Mouse (Mus musculus): ENCODE data around the gene Snn. TPM values are rescaled to one million over a fixed set of nuclear protein-coding genes. Genes with fewer than 3 reads are reported as not detected.
A peak's percentile ranks its signal among the peaks of the same experiment; 100 is the strongest.
"Not testable (repeated sequence)": the region's sequence is repeated elsewhere in the genome, so short reads cannot be mapped to it uniquely, and the experiment has no call there.

The Snn gene
- polyA plus RNA-seq (2012; rRNA removed), result 67.2 and 71.2 TPM in 2 replicates

- Histone ChIP-seq H3K4me1 (ENCODE audit: control insufficient read depth, insufficient read depth, low read length) (peaks cover 17% of the 10 kb centered on the region), H3K36me3 (ENCODE audit: control insufficient read depth, insufficient read depth, low read length) (no peaks in the 10 kb centered on the region), H3K27ac (ENCODE audit: insufficient read depth, low read depth, low read length) (no peak within 1 kb of the TSS), H3K27me3 (replicated peaks; ENCODE audit: control insufficient read depth, insufficient read depth, low read length) (no peaks in the 10 kb centered on the region), H3K4me3 (ENCODE audit: insufficient read depth, low read depth, low read length) (no peak within 1 kb of the TSS)
- DNase-seq, result no peak
- TF ChIP-seq CTCF (conservative IDR thresholded peaks at IDR 0.05; ENCODE audit: insufficient read depth, insufficient read length, low read depth, low read length), result no peak
- TF ChIP-seq POLR2A (IDR thresholded peaks at IDR 0.05; ENCODE audit: low read depth, low read length), result no peak
- WGBS, result 96% methylated on average over 4 of the region's 4 CpGs
Measured at GRCm38 (mm10) chr16:11060645-11061044, at the start of gene Snn. Snn (plus strand) TSS chr16:11060945.

- Histone ChIP-seq H3K27me3 (replicated peaks; ENCODE audit: control insufficient read depth, insufficient read depth, low read length) (no peaks in the 10 kb centered on the region), H3K4me3 (ENCODE audit: insufficient read depth, low read depth, low read length) (no peak overlapping the region), H3K36me3 (ENCODE audit: control insufficient read depth, insufficient read depth, low read length) (no peaks in the 10 kb centered on the region), H3K4me1 (ENCODE audit: control insufficient read depth, insufficient read depth, low read length) (peaks cover 9% of the 10 kb centered on the region; the same call in 1 of the 2 replicates), H3K27ac (ENCODE audit: insufficient read depth, low read depth, low read length) (no peak overlapping the region)
- DNase-seq, result no peak
- no peak for TF ChIP-seq CTCF (conservative IDR thresholded peaks at IDR 0.05; ENCODE audit: insufficient read depth, insufficient read length, low read depth, low read length)
- WGBS, result 78% methylated on average over 2 of the region's 2 CpGs
Measured at GRCm38 (mm10) chr16:11011206-11011605, 49.5 kb upstream of the Snn start.

GRCm38 (mm10) chr16:11011939-11012338 lies 48.8 kb upstream of the Snn start:
- no peak for DNase-seq
- peaks cover 9% of the 10 kb centered on the region; the same call in 1 of the 2 replicates for H3K4me1 ChIP-seq (ENCODE audit: control insufficient read depth, insufficient read depth, low read length)
- no peaks in the 10 kb centered on the region for H3K27me3 ChIP-seq (replicated peaks; ENCODE audit: control insufficient read depth, insufficient read depth, low read length)
- H3K36me3 ChIP-seq (ENCODE audit: control insufficient read depth, insufficient read depth, low read length), result no peaks in the 10 kb centered on the region
- WGBS, result 84% methylated on average over 4 of the region's 4 CpGs
- no peak overlapping the region for H3K4me3 ChIP-seq (ENCODE audit: insufficient read depth, low read depth, low read length)
- H3K27ac ChIP-seq (ENCODE audit: insufficient read depth, low read depth, low read length), result no peak overlapping the region
- TF ChIP-seq CTCF (conservative IDR thresholded peaks at IDR 0.05; ENCODE audit: insufficient read depth, insufficient read length, low read depth, low read length) (no peak), POLR2A (IDR thresholded peaks at IDR 0.05; ENCODE audit: low read depth, low read length) (no peak)

- H3K27me3 ChIP-seq (replicated peaks; ENCODE audit: control insufficient read depth, insufficient read depth, low read length), result no peaks in the 10 kb centered on the region
- WGBS, result 53% methylated on average over 11 of the region's 11 CpGs
- H3K4me3 ChIP-seq (ENCODE audit: insufficient read depth, low read depth, low read length), result no peak overlapping the region
- H3K36me3 ChIP-seq (ENCODE audit: control insufficient read depth, insufficient read depth, low read length), result no peaks in the 10 kb centered on the region
- DNase-seq, result peak; percentile 76
- no peak overlapping the region for H3K27ac ChIP-seq (ENCODE audit: insufficient read depth, low read depth, low read length)
- TF ChIP-seq POLR2A (IDR thresholded peaks at IDR 0.05; ENCODE audit: low read depth, low read length) (no peak), CTCF (conservative IDR thresholded peaks at IDR 0.05; ENCODE audit: insufficient read depth, insufficient read length, low read depth, low read length) (no peak)
- H3K4me1 ChIP-seq (ENCODE audit: control insufficient read depth, insufficient read depth, low read length), result peaks cover 9% of the 10 kb centered on the region; the same call in 1 of the 2 replicates
Measured at GRCm38 (mm10) chr16:11012571-11013463, 47.9 kb upstream of the Snn start.

- not testable (repeated sequence) for H3K36me3 ChIP-seq (ENCODE audit: control insufficient read depth, insufficient read depth, low read length); H3K4me3 ChIP-seq (ENCODE audit: insufficient read depth, low read depth, low read length); H3K27me3 ChIP-seq (replicated peaks; ENCODE audit: control insufficient read depth, insufficient read depth, low read length); DNase-seq; H3K27ac ChIP-seq (ENCODE audit: insufficient read depth, low read depth, low read length); H3K4me1 ChIP-seq (ENCODE audit: control insufficient read depth, insufficient read depth, low read length)
- 96% methylated on average over 14 of the region's 19 CpGs for WGBS
Measured at GRCm38 (mm10) chr16:11013464-11014147, 47.1 kb upstream of the Snn start.

- no peak overlapping the region for H3K27ac ChIP-seq (ENCODE audit: insufficient read depth, low read depth, low read length)
- no peak overlapping the region for H3K4me3 ChIP-seq (ENCODE audit: insufficient read depth, low read depth, low read length)
- TF ChIP-seq POLR2A (IDR thresholded peaks at IDR 0.05; ENCODE audit: low read depth, low read length) (no peak), CTCF (conservative IDR thresholded peaks at IDR 0.05; ENCODE audit: insufficient read depth, insufficient read length, low read depth, low read length) (no peak)
- no peaks in the 10 kb centered on the region for H3K36me3 ChIP-seq (ENCODE audit: control insufficient read depth, insufficient read depth, low read length)
- no peaks in the 10 kb centered on the region for H3K27me3 ChIP-seq (replicated peaks; ENCODE audit: control insufficient read depth, insufficient read depth, low read length)
- no peak for DNase-seq
- WGBS, result 75% methylated on average over 3 of the region's 3 CpGs
- peaks cover 9% of the 10 kb centered on the region; the same call in 1 of the 2 replicates for H3K4me1 ChIP-seq (ENCODE audit: control insufficient read depth, insufficient read depth, low read length)
Measured at GRCm38 (mm10) chr16:11014407-11014806, 46.3 kb upstream of the Snn start.

GRCm38 (mm10) chr16:11016353-11016752 lies 44.4 kb upstream of the Snn start:
- peak; percentile 25 for DNase-seq
- TF ChIP-seq POLR2A (IDR thresholded peaks at IDR 0.05; ENCODE audit: low read depth, low read length) (no peak), CTCF (conservative IDR thresholded peaks at IDR 0.05; ENCODE audit: insufficient read depth, insufficient read length, low read depth, low read length) (no peak)
- Histone ChIP-seq H3K4me1 (ENCODE audit: control insufficient read depth, insufficient read depth, low read length) (peaks cover 6% of the 10 kb centered on the region; the same call in 1 of the 2 replicates), H3K27ac (ENCODE audit: insufficient read depth, low read depth, low read length) (no peak overlapping the region), H3K4me3 (ENCODE audit: insufficient read depth, low read depth, low read length) (no peak overlapping the region), H3K36me3 (ENCODE audit: control insufficient read depth, insufficient read depth, low read length) (no peaks in the 10 kb centered on the region), H3K27me3 (replicated peaks; ENCODE audit: control insufficient read depth, insufficient read depth, low read length) (no peaks in the 10 kb centered on the region)
- 59% methylated on average over 4 of the region's 4 CpGs for WGBS

All from kidney, adult 2 months (tissue).